Mouse (Mus musculus): ENCODE measurements at regions not wholly inside any gene's neighbourhood (a gene's known extent, or its start where the extent isn't known, plus 50 kb on each side); places are given as distances from the start of the nearest gene placed in this dataset.
A peak's percentile ranks its signal among the peaks of the same experiment; 100 is the strongest.
"Not testable (repeated sequence)": the region's sequence is repeated elsewhere in the genome, so short reads cannot be mapped to it uniquely, and the experiment has no call there.

GRCm38 (mm10) chr12:77589416-77589815, 351.5 kb downstream of the Fut8 start:
- DNase-seq, result peak; percentile 43 to 47

- no peak for DNase-seq
These were observed 356.2 kb downstream of the Fut8 start for GRCm38 (mm10) chr12:77594092-77594491.

- no peak for DNase-seq
These were observed 356.7 kb downstream of the Fut8 start for GRCm38 (mm10) chr12:77594657-77595056.

GRCm38 (mm10) chr12:77595821-77596220, 357.9 kb downstream of the Fut8 start:
- DNase-seq, result peak; percentile 77

GRCm38 (mm10) chr12:77596676-77597075, 358.8 kb downstream of the Fut8 start:
- DNase-seq, result peak; percentile 65 to 79

- DNase-seq, result peak; percentile 57 to 70
These were observed 359.9 kb downstream of the Fut8 start for GRCm38 (mm10) chr12:77597627-77598333.

GRCm38 (mm10) chr12:77598334-77598715, 360.4 kb downstream of the Fut8 start:
- DNase-seq, result peak; percentile 37 to 51

GRCm38 (mm10) chr12:77599391-77599790, 361.5 kb downstream of the Fut8 start:
- DNase-seq, result peak; percentile 78 to 84

- no peak for DNase-seq
These were observed 366.0 kb downstream of the Fut8 start for GRCm38 (mm10) chr12:77603832-77604501.

GRCm38 (mm10) chr12:77617552-77617951, 379.6 kb downstream of the Fut8 start:
- peak; percentile 35 to 47 for DNase-seq

- no peak for DNase-seq
These were observed 384.3 kb downstream of the Fut8 start for GRCm38 (mm10) chr12:77622243-77622642.

GRCm38 (mm10) chr12:77624323-77624722, 386.4 kb downstream of the Fut8 start:
- not testable (repeated sequence) for DNase-seq

- no peak for DNase-seq
These were observed 390.5 kb downstream of the Fut8 start for GRCm38 (mm10) chr12:77628358-77628850.

GRCm38 (mm10) chr12:77633981-77634650, 396.2 kb downstream of the Fut8 start:
- peak; percentile 38 to 40 for DNase-seq

- peak; percentile 53 to 64 for DNase-seq
These were observed 400.3 kb downstream of the Fut8 start for GRCm38 (mm10) chr12:77638266-77638665.

- DNase-seq, result no peak
These were observed 404.4 kb downstream of the Fut8 start for GRCm38 (mm10) chr12:77642336-77642735.

GRCm38 (mm10) chr12:77647841-77648240, 409.9 kb downstream of the Fut8 start:
- no peak for DNase-seq

GRCm38 (mm10) chr12:77654282-77654681, 416.4 kb downstream of the Fut8 start:
- no peak for DNase-seq

- DNase-seq, result no peak
These were observed 419.1 kb downstream of the Fut8 start for GRCm38 (mm10) chr12:77657060-77657459.

GRCm38 (mm10) chr12:77657878-77658277, 420.0 kb downstream of the Fut8 start:
- no peak for DNase-seq

GRCm38 (mm10) chr12:77663180-77663579, 425.3 kb downstream of the Fut8 start:
- DNase-seq, result peak in 1 of 2 experiments; percentile 21

- peak in 1 of 2 experiments; percentile 25 for DNase-seq
These were observed 425.9 kb downstream of the Fut8 start for GRCm38 (mm10) chr12:77663665-77664374.

- DNase-seq, result no peak
These were observed 428.5 kb downstream of the Fut8 start for GRCm38 (mm10) chr12:77666411-77666810.

All from cerebellum, postnatal 25 days (tissue).